Mouse (Mus musculus) kidney, postnatal 14 days (tissue): Measurements from ENCODE around the gene Rab11fip4.

Experiments
- DNase-seq: peaks from one replicate; pipeline ENCODE4 v3.0.0; 2022; ENCODE audit warnings: mixed read lengths

The Rab11fip4 gene

DNA sequence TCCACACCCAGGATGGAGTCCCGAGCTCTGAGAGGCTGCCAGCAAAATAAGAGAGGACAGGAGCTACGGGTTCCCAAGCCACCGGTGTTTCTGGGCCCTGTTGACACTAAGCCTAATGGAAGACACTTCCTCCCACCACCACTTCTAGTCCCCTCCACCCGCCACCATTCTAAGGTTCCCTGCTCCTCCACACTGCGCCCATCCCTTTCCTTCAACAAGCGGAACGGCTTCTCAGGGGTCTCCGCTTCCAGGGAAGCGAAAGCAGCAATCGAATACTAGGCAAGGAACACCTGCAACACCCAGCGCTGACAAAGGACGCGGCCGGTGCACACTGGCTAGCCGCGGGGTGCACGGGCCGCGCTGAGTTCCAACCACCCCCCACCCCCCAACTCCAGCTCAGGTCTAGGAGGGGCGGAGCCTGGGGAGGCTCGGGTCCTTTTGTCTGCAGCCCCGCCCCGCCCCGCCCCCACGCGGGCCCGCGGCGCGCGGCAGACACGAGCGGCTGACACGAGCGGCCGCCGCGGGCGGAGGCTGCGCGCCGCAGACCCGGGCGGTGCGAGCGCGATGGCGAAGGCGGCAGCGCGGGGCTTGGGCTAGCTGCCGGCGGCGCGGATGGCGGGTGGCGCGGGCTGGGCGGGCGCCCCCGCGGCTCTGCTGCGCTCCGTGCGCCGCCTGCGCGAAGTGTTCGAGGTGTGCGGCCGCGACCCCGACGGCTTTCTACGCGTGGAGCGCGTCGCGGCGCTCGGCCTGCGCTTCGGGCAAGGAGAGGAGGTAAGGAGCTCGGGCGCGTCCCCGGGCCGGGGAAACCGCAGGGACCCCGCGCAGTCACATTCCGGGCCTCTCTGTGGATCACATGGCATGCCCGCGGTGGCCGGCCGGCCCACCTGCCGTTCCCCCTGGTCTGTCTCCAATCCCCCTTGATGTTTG lies at the start of gene Rab11fip4:
TSS of gene Rab11fip4 (plus strand) at position 549 of the 927 bp plus-strand sequence.
- DNase-seq, result peak; percentile 40

DNA sequence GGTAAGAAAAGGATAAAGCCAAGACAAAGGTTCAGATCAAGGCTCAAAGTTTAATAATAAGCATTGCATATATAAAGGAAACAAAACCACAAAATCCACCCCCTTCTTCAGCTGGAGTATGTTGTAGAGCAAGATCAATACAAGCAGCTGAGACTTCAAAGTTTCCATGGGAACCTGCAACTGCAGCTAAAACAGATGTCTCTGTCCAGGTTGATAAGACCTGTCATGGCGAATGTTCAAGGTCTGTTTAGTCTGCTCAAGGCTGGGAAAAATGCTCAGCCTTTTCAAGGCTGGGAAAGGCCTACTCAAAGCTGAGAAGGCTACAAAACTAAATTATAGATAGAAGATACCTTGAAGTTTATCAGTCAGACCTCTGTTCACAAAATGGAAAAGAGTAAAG lies 38.4 kb upstream of the Rab11fip4 start:
- DNase-seq, result no peak

DNA sequence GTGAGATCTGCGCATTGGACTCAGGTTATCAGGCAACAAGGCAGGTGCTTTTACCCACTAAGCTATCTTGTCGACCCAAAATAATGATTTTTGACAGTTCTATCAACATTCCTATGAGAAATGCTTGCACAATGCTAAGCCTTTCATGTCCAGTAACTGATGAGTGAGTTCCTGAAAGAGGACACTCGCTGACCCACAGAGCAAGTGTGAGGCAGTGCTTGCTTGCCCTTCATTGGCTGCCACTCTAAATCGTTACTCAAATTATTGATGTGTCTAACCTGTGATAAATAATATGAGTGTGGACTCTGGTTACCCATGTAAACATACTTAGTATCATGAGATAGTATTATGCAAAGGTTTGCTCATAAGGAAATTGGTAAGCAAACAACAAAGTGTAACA lies 30.5 kb upstream of the Rab11fip4 start:
- DNase-seq, result no peak

DNA sequence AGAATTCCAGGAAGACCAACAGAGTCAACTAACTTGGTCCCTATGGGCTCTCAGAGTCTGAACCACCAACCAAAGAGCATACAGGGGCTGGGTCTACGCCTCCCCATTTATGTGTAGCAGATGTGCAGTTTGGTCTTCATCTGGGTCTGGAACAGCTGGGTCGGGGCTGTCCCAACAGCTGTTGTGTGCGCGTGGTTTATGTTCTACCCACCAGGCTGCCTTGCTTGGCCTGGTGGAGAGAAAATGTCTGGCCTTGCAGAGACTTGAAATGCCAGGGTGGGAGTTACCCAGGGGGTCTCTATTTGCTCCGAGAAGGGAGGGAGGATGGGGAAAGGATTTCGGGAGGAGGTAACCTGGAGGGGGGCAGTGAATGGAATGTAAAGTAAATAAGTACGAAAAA lies 27.5 kb upstream of the Rab11fip4 start:
- DNase-seq, result no peak

DNA sequence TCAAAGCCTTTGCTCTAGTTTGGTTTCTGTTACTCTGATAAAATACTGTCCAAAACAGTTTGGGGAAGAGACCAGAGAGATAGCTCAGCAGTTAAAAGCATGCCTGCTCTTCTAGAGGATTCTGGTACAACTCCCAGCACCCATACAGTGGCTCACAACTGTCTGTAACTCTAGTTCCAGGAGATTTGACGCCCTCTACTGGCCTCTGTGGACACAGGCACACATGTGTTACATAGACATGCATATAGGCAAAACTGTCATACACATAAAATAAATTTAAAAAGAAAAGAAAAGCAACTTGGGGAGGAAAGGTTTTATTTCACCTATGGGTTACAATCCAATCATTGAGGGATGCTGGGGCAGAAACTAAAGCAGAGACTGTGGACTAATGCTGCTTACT lies 24.1 kb upstream of the Rab11fip4 start:
- no peak for DNase-seq

DNA sequence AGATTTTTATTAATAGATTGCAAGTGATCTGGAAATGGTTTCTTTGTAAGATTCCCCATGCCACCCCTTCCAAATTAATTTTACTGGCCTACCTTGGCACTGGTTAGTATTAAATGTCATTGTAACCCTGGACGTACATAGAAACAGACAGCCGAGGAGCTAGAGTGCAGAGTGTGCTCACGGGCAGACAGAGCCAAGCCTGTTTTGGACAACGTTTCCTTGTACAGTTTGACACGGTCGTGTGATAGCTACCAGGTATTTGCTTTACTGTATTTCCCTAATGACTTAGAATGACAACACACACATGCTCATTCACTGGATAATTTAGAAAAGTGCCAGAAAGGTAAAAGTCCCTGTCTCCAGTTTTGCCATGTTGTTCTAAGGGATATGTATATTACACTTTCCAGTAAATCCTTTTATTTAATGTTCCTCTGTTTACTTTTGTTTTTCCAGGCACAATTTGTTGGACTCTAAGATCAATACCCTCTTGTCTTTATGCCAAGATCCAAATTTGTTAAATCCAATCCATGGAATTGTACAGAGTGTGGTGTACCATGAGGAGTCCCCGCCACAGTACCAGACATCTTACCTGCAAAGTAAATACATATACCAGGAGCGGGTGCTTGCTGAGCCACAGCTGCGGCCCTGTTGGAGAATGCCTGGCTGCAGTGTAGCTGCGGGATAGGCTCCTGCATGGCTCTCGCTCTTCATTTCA lies 22.7 kb upstream of the Rab11fip4 start:
- no peak for DNase-seq

DNA sequence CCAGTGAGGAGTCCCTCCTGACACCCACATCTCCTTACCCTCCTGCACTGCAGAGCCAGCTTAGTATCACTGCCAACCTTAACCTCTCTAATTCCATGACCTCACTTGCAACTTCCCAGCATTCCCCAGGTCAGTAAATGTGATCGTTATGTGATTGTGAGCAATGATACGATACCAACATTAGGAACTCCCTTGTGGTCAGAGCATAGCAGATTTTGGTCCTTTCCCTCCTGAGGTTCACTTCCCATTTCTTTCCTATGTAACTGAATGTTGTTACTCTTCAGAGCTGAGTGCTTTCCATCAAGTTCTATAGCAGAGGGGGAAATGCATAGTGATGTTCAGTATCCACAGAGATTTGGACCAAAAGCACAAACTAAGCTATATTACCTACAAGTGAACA lies 20.7 kb upstream of the Rab11fip4 start:
- DNase-seq, result no peak

DNA sequence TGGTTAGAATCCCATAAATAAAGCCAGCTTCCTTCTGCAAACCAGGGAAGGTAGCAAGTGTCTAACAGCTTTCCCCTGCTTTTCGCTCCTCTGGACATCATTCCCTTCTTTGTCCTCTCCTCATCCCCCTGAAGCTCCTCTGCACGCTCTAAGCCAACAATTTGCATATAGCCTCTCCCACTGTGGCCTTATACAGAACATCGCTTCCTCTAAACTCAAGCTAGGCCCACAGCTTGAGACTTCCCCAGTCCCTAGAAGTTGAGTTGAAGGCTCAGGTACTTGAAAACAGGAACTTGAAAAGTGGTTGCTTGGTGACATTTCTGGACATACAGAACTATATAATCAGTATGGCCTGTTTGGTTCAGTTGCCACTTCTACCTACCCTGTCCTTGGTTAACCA lies 17.2 kb upstream of the Rab11fip4 start:
- no peak for DNase-seq

DNA sequence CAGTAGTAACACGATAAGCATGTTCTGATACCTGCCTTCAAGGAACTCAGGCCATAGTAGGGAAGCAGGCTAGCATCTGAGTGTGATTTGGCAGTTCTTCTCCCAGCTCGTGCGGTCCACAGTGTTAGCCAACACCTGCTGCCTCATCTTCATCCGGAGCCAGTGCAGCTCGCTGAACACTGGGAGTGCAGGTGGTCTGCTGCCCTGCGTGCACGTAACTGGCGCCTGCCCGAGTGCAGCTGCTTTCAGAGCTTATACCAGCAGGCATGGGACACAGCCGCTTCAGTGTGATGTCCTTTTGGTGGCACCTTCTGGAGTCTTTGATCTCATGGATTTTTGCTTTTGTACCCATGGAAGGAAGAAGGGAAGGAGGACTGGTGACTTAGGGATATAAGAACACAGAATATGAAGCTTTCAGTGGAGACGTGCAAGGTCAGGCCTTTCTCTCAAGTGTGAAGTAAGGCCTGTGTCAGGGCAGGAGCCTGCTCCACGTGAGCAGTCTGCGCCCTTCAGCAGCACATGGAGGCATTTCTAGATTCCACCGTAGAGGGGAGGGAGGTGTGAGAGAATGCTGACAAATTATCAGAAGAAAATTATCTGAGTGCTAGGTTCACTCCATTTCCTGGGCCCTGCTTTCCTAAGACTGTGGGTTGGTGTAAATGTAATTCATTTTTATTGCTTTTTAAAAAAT lies 15.5 kb upstream of the Rab11fip4 start:
- DNase-seq, result no peak

DNA sequence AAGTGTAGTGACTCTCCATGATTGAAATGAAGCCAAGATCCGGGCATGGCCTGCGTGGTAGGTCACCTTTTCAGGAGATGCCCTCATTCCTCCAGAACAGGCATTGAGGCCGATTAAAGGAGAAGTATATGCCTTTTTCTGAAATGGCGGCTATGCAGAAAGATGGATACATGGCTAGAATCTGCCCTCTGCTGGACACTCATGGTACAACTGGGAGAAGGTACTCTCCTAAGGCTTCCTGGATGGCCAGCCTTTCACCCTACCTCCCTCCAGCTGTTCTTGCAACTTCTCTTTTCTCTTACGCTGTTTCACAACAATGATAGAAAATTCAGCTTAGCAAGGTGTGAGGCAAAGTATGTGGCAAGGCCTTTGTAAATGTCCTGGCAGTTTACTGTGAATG lies 13.3 kb upstream of the Rab11fip4 start:
- DNase-seq, result peak; percentile 78

DNA sequence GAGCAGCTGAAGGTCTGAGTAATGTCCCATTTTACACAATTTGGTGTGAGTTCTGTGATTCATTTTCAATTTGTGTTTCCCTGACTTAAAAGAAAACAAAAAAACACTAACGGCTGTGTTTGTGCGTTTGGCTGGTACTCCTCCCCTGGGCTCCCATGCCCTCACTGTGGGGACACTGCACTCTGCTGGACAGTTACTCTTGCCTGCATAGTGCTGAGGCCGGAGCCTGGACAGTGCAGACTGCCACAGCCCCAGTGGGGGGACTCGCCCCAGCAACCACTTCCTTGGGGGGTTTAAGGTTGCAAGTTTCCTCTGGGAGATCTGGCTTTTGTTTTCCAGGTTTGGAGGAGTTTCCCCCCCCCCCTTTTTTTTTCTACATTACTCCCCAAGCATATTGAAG lies 10.4 kb upstream of the Rab11fip4 start:
- peak; percentile 29 for DNase-seq

DNA sequence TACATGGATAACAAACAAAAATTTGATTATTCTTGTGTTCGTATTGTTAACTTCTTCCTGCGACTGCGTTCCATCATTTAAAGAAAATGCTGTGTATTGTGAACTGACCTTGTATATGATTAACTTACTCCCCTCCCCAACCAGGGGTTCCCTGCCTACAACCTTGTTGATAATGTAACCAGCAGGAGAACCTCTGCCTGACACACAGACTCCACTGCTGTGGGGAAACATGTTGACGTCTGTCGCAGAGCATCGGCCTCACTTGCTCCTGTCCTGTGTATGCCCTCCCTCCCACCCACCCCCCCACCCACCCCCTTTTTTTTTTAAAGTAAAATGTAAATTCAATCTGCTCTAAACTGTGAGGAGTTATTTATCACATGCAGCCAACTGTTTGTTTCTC lies 9.8 kb upstream of the Rab11fip4 start:
- peak; percentile 17 for DNase-seq

DNA sequence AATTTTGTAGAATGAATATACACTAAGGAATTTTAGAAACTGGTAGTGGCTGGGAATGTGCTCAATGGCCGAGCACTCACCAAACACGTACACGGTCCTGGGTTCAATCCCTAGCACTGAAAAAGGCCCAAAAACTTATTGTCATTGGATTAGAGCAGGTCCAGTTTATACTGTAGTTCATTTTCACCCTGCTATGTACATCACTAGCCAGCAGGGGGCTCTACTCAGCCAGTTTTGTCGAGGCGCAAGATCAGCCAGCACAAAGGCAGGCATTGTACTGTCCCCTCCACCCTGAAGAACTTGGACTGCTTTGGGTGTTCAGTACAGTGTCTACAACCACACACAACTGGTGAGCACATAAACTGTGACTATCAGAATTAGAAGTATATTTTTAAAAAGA lies 6.8 kb upstream of the Rab11fip4 start:
- DNase-seq, result peak; percentile 68

DNA sequence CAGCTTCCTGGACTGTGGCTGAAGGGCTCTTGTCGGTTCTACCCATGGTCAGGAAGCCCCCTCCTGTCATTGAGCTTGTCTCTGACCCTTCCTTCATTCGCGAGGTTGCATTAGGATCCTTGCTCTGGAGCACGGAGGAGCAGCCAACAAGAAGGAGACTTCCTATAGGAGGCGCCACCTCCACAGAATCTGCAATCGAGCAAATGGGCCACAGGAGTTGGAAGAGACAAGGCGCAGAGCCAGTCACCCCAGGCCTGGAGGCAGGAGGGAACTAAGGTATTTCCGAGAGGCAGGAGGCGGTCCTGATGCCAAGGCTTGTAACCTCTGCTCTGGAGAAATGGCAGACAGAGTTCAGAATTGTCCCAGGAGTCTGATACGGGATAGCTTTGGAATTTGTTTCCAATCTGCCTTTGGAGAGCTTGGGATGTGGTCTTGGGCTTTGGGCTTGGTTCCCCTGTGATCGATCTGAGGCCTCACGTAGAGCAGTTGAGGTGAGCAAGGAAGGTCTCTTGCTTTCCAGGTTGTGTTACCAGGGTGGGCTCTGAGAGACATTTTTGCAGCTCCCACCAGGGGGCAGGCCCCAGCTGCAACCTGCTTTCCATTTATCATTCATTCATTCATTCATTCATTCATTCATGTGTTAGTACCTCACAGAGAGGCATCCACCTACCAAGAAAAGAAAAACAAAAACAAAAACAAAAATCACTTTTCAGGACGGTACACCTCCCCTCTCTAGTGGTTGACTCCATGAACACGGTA lies 1.5 kb upstream of the Rab11fip4 start:
- peak; percentile 19 for DNase-seq

DNA sequence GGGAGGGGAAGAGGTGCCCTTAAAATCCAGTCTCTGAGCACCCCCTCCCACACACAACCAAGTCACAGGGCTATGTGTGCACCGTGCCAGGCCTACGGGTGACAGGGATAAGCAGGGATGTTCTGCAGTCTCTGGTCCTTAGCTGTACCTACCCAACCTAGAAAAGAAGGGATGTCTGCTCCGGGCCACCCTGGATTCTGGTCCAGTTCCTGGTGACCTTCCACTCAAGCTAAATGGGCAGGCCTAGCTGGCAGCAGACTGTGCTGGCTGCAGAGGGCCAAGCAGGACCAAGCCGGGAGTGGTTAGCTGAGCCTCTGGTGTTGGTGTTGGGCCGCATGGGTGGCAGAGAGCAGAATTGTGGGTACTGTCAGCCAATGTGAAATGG lies 571 bp downstream of the Rab11fip4 start:
- no peak for DNase-seq

DNA sequence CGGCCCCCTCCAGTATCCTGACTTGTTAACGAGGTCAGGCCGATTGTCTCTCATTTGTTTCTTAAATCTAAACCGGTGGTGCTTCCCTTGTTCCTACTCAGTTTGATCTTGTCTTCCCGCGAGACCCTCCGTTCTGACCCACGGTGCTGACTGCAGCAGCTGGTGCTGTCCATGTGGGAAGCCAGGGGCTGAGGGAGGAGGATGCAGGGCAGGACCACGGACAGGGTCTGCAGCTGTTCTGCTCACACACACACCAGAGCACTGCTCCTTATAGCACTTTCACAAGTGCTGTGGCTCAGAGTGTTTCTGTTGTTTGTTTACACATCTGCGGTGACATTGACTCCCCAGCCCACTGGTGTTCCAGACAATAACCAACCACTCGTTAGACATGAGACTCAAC lies 2.5 kb downstream of the Rab11fip4 start:
- peak; percentile 19 for DNase-seq

DNA sequence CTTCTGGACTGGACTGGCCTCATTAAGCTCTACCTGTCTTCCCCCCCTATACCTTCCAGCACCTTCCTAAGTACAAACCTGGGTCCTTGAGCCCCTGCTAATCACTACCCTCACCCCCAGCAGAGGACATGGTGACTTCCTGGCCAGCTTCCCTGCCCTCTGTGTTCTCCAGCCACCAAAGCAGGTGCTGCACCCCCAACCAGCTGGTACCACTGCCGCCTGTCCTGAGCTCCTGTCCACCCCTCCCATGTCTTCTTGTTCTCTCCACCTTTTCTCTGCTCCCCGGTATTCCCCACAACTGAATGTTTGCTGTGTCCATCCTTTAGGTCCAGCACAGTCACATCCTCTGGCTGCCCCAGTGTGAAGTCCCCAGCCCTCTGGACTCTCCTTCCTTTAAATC lies 19.4 kb downstream of the Rab11fip4 start:
- DNase-seq, result no peak

DNA sequence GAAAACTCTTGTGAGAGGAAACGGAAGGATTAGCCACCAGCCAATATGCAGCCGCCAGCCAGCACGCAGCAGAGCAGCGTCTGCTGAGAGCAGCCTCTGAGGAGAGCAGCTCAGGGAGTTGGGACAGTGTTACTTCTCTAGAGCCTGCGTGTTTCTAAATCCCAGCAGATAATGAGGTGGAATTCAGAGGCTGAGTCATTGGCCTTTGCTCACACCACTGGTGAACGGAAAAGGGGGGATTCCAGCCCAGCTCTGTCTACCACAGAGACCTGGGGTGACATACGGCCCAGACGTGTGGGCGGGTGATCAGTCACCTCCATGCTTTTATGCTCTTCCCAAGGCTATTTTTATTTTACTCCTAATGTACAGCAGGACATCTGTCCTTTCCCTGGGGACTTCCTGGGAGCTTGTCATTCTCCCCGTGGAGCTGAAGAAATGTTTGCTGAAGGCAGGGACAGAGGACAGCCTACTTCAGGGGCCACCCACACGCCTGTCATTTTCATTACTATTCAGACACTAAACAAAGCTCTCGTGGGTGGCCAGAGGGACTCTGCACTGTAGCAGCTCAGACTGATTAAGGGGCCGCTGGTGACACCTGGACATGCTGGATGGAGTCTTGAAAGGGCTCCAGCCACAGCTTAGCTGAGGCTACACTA lies 20.1 kb downstream of the Rab11fip4 start:
- DNase-seq, result no peak

DNA sequence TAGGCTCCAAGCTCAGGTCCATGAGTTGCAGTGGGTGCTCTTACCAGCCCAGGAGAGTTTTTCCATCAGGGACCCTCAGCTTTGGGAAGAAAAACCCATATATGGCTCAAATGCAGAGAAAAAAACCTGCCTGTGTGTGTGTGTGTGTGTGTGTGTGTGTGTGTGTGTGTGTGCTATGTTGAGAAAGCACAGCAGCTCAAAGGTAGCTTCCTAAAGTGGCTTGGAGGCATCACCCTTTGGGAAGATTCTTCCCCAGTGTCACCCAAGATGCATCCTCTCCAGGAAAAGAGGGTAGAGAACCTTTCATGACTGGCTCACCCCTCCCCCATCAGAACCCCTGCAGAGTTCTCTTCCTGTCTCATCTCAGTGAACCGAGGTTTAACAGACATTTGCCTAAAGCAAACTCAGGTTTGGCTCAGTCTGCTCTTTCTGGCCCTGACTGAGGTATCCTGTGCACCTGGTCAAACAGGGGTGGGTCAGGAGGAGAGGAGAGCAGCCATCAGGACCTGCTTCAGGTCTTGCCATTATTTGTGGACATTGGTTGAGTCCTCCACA lies 21.1 kb downstream of the Rab11fip4 start:
- DNase-seq, result no peak

DNA sequence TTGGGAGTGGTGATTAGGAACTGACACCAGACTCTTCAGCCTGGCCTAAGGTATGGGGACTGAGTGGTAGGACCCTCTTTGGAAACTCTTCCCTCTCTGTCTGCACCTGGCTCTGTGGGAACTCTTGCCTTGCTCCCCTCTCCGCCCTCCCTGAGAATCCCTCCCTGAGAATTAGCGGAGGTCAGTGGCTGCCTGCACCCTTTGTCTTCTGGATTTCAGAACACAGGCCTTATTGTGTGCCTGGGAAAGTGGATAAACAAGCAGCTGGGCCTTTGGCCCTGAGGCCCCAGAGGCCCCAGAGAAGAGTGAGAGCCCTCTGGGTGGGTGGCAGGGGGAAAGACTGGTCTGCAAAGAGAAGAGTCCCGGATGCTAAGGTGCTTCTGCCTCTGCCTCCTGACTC lies 22.1 kb downstream of the Rab11fip4 start:
- no peak for DNase-seq

DNA sequence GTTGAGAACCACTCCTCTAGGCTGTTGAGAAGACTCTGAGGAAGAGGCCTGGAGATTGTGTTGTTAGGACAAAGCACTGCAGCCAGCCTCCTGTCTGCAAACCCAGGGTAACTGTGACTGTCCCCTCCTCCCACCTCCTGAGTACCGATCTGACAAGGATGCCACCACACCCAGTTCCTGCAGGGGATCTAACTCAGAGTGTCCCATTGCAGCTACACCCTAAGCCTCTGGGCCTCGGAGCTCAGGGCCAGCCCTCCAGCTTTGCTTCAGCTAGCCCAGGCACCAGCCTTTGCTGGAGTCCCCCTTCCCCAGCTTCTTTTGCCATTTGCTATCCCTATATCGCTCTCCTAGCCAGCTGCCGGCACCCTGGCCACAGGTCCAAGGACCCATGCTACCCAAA lies 22.7 kb downstream of the Rab11fip4 start:
- no peak for DNase-seq

DNA sequence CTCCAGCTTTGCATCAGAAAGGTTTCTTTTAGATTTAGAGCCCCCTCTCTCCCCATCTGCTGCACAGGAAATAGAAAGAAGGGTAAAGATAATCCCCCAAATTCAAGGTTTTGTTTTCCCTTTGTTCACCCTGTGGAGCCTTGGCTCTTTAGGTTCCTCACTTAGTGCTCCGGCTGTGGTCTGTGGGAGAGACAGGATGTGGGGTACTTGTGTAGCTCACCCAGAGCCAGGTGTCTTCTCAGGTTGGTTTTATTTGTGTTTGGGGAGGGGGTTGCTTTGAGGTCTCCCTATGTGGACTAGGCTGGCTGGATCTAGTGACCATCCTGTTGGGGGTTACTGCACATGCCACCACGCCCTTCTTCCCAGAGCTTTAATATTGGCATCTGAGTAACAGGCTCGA lies 23.9 kb downstream of the Rab11fip4 start:
- no peak for DNase-seq
